Mouse (Mus musculus): ENCODE measurements at regions not wholly inside any gene's neighbourhood (a gene's known extent, or its start where the extent isn't known, plus 50 kb on each side); places are given as distances from the start of the nearest gene placed in this dataset.

GRCm38 (mm10) chr13:80408928-80409327, 474.3 kb upstream of the Arrdc3 start:
- Histone ChIP-seq H3K4me3 (ENCODE audit: low read depth, low read length) (no peak overlapping the region), H3K36me3 (ENCODE audit: control insufficient read depth, insufficient read depth, low read length) (no peaks in the 10 kb centered on the region), H3K27ac (ENCODE audit: low read depth, low read length) (no peak overlapping the region), H3K9ac (replicated peaks; ENCODE audit: low read depth, low read length) (no peak overlapping the region), H3K27me3 (ENCODE audit: control insufficient read depth, insufficient read depth, low read length) (no peaks in the 10 kb centered on the region), H3K9me3 (ENCODE audit: control insufficient read depth, low read length) (no peaks in the 10 kb centered on the region), H3K4me1 (ENCODE audit: control insufficient read depth, insufficient read depth, low read length) (no peaks in the 10 kb centered on the region), H3K4me2 (ENCODE audit: low read depth, low read length) (no peak overlapping the region)
- no peak for ATAC-seq (ENCODE audit: low read depth)

- Histone ChIP-seq H3K27ac (ENCODE audit: low read depth, low read length) (no peak overlapping the region), H3K9ac (replicated peaks; ENCODE audit: low read depth, low read length) (no peak overlapping the region), H3K9me3 (ENCODE audit: control insufficient read depth, low read length) (no peaks in the 10 kb centered on the region), H3K27me3 (ENCODE audit: control insufficient read depth, insufficient read depth, low read length) (no peaks in the 10 kb centered on the region), H3K4me1 (ENCODE audit: control insufficient read depth, insufficient read depth, low read length) (no peaks in the 10 kb centered on the region), H3K4me2 (ENCODE audit: low read depth, low read length) (no peak overlapping the region), H3K4me3 (ENCODE audit: low read depth, low read length) (no peak overlapping the region), H3K36me3 (ENCODE audit: control insufficient read depth, insufficient read depth, low read length) (no peaks in the 10 kb centered on the region)
- ATAC-seq (ENCODE audit: low read depth) = no peak
Measured at GRCm38 (mm10) chr13:80409790-80410433, 473.3 kb upstream of the Arrdc3 start.

- H3K9me3 ChIP-seq (ENCODE audit: control insufficient read depth, low read length) = no peaks in the 10 kb centered on the region
- H3K9ac ChIP-seq (replicated peaks; ENCODE audit: low read depth, low read length) = no peak overlapping the region
- no peaks in the 10 kb centered on the region for H3K4me1 ChIP-seq (ENCODE audit: control insufficient read depth, insufficient read depth, low read length)
- 70% methylated on average over 3 of the region's 3 CpGs for WGBS
- H3K4me2 ChIP-seq (ENCODE audit: low read depth, low read length) = no peak overlapping the region
- H3K4me3 ChIP-seq (ENCODE audit: low read depth, low read length) = no peak overlapping the region
- no peaks in the 10 kb centered on the region for H3K27me3 ChIP-seq (ENCODE audit: control insufficient read depth, insufficient read depth, low read length)
- no peak for ATAC-seq (ENCODE audit: low read depth)
- no peak overlapping the region for H3K27ac ChIP-seq (ENCODE audit: low read depth, low read length)
- no peaks in the 10 kb centered on the region for H3K36me3 ChIP-seq (ENCODE audit: control insufficient read depth, insufficient read depth, low read length)
Measured at GRCm38 (mm10) chr13:80418480-80419183, 464.6 kb upstream of the Arrdc3 start.

- no peak overlapping the region for H3K9ac ChIP-seq (replicated peaks; ENCODE audit: low read depth, low read length)
- H3K27me3 ChIP-seq (ENCODE audit: control insufficient read depth, insufficient read depth, low read length) = no peaks in the 10 kb centered on the region
- no peak overlapping the region for H3K4me2 ChIP-seq (ENCODE audit: low read depth, low read length)
- H3K9me3 ChIP-seq (ENCODE audit: control insufficient read depth, low read length) = no peaks in the 10 kb centered on the region
- H3K4me3 ChIP-seq (ENCODE audit: low read depth, low read length) = no peak overlapping the region
- H3K4me1 ChIP-seq (ENCODE audit: control insufficient read depth, insufficient read depth, low read length) = no peaks in the 10 kb centered on the region
- H3K36me3 ChIP-seq (ENCODE audit: control insufficient read depth, insufficient read depth, low read length) = no peaks in the 10 kb centered on the region
- H3K27ac ChIP-seq (ENCODE audit: low read depth, low read length) = no peak overlapping the region
- ATAC-seq (ENCODE audit: low read depth) = no peak
- WGBS = 87% methylated on average over 2 of the region's 2 CpGs
Measured at GRCm38 (mm10) chr13:80420341-80420740, 462.8 kb upstream of the Arrdc3 start.
